Mouse (Mus musculus) stomach, embryonic 14.5 days (tissue): ENCODE data around the gene Naa35. TPM values are rescaled to one million over a fixed set of nuclear protein-coding genes. Genes with fewer than 3 reads are reported as not detected.
A peak's percentile ranks its signal among the peaks of the same experiment; 100 is the strongest.

Experiments
- ATAC-seq: fragments of 200-750 bp; cut with Nextera tagmentation; 2 replicates; pipeline ENCODE4 v1.8.0; 2017; ENCODE audit warnings: low read depth, moderate TSS enrichment; ENCODE audit not compliant: insufficient number of reproducible peaks, insufficient read depth, low FRiP score
- H3K27ac ChIP-seq: fragments of 300-500 bp; sonication (generic); 2 replicates; pipeline ENCODE4 v1.5.1; 2014; ENCODE audit warnings: mild to moderate bottlenecking, low read length, moderate library complexity, mixed read lengths
- H3K27me3 ChIP-seq: fragments of 300-500 bp; sonication (generic); 2 replicates; pipeline ENCODE4 v1.6.1; 2014; ENCODE audit warnings: low read length, control low read depth, mixed read lengths; ENCODE audit not compliant: control insufficient read depth, insufficient read depth
- H3K36me3 ChIP-seq: fragments of 300-500 bp; sonication (generic); 2 replicates; pipeline ENCODE4 v1.6.1; 2014; ENCODE audit warnings: mild to moderate bottlenecking, control low read depth, low read length, moderate library complexity, mixed read lengths; ENCODE audit not compliant: control insufficient read depth, insufficient read depth
- H3K4me1 ChIP-seq: fragments of 300-500 bp; sonication (generic); 2 replicates; pipeline ENCODE4 v1.6.1; 2014; ENCODE audit warnings: low read length, control low read depth, mixed read lengths; ENCODE audit not compliant: control insufficient read depth, insufficient read depth
- H3K4me2 ChIP-seq: fragments of 300-500 bp; sonication (generic); replicated peaks from 2 replicates; pipeline ENCODE4 v1.6.1; 2014; ENCODE audit warnings: low read depth, low read length, control low read depth
- H3K4me3 ChIP-seq: fragments of 300-500 bp; sonication (generic); 2 replicates; pipeline ENCODE4 v1.5.1; 2014; ENCODE audit warnings: low read depth, low read length, control low read depth
- H3K9ac ChIP-seq: fragments of 300-500 bp; sonication (generic); replicated peaks from 2 replicates; pipeline ENCODE4 v1.6.1; 2014; ENCODE audit warnings: low read depth, mild to moderate bottlenecking, control low read depth, low read length, moderate library complexity, mixed read lengths
- H3K9me3 ChIP-seq: fragments of 300-500 bp; sonication (generic); 2 replicates; pipeline ENCODE4 v1.6.1; 2016; ENCODE audit warnings: low read depth, low read length, control low read depth; ENCODE audit not compliant: control insufficient read depth
- WGBS: fragments of 180-500 bp; shearing (Covaris S2); extraction: QIAGEN DNeasy Blood & Tissue Kit; methylation state at CpG from one replicate; pipeline ENCODE4 v1.1.7; 2014; 5-methylcytosine and 5-hydroxymethylcytosine counted together
- polyA plus RNA-seq: library from polyadenylated mRNA; unstranded; fragments of >200 nt; fragmentation: Nextera tagmentation; extraction: Ambion mirVana; gene quantifications from 2 replicates; pipeline ENCODE4 v1.2.1, GENCODE M21; 2014

The Naa35 gene
- polyA plus RNA-seq, 1 experiment from 2014 or later, result 99.1 TPM

DNA sequence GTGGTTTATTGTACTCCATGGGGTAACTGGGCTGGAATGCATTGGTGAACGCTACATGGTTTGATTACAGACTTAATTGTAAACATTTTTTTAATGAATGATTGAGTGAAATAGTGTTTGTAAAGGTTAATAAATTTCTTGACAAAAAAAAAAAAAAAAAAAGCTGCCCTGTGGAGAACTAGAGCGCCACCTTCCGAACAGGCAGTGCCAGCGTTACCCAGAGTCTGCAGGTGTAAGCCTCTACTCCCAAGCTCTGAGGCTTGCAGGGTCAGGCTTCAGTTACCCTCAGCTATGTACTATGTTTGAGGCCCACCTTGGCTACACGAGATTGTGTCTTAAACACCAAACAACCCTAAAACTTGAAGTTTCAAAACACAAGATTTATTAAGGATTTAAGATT is 49.6 kb downstream of the Naa35 start:
- Histone ChIP-seq H3K4me1 (no peaks in the 10 kb centered on the region), H3K36me3 (peaks cover 77% of the 10 kb centered on the region), H3K27me3 (no peaks in the 10 kb centered on the region), H3K4me2 (no peak overlapping the region), H3K27ac (no peak overlapping the region), H3K9ac (no peak overlapping the region), H3K4me3 (no peak overlapping the region), H3K9me3 (no peaks in the 10 kb centered on the region)
- ATAC-seq, result no peak
- WGBS, result 64% methylated on average over 5 of the region's 5 CpGs

DNA sequence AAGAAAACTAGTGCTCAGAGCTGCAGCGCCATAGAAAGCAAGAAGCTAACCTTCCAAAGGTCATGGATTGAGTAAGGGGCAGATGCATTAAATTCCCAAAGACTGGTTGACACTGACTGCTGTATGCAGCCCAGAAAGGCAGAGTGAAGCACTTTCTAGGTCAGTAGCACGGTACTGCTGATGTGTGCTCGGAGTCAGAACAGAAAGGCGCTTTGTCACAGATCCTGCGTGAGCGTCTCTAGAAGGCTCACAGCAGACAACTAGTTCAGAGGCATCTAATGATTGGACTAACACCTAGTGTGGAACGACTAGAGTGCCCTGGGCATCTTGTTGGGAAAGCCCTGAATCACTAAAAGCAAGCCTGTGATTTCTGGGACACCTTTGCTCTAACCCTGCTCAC is 52.7 kb downstream of the Naa35 start:
- no peak for ATAC-seq
- H3K27ac ChIP-seq, result no peak overlapping the region
- 89% methylated on average over 7 of the region's 7 CpGs for WGBS
- no peaks in the 10 kb centered on the region for H3K9me3 ChIP-seq
- no peak overlapping the region for H3K4me2 ChIP-seq
- H3K4me1 ChIP-seq, result no peaks in the 10 kb centered on the region
- H3K36me3 ChIP-seq, result peaks cover 49% of the 10 kb centered on the region
- H3K4me3 ChIP-seq, result no peak overlapping the region
- H3K27me3 ChIP-seq, result no peaks in the 10 kb centered on the region
- H3K9ac ChIP-seq, result no peak overlapping the region

DNA sequence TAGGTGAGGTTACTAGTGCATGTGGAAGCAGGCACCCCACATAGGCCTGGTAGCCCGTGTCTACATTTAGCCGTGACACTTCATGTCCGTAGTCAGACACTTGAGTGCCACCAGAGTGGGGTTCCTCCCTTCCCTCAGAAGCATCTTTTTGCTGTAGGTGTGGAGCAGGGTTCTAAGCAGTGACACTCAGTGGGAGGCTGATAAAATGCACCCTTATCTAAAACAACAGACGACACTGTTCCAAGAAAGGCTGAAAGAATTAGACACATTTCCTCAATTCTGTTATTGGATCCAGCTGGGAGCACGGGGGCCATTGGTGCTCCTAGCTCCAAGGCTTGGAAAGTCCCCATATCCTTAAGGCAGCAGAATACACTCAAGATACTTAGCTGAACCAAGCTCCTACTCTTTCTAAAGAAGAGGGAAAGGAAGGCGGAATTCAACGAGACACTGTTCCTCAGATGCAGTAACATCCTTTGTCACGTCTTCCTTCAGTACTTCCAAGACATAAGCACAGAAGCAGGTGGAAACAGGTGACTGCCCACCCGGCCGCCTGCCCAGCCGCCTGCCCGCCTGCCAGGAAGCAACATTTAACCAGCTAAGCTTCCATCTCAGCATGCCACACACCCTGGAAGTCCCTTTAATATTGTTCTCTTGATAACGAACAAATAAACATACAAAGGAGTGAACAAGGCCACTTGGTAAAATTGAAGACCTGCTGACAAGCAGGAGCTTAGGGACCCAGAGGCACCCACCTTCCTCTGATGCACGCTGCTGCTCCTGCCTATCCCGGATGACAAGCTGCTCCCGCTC is 54.5 kb downstream of the Naa35 start:
- 83% methylated on average over 16 of the region's 16 CpGs for WGBS
- Histone ChIP-seq H3K9me3 (no peaks in the 10 kb centered on the region), H3K27ac (no peak overlapping the region), H3K9ac (no peak overlapping the region), H3K4me1 (no peaks in the 10 kb centered on the region), H3K36me3 (peaks cover 33% of the 10 kb centered on the region), H3K4me3 (no peak overlapping the region), H3K4me2 (no peak overlapping the region), H3K27me3 (no peaks in the 10 kb centered on the region)
- no peak for ATAC-seq

DNA sequence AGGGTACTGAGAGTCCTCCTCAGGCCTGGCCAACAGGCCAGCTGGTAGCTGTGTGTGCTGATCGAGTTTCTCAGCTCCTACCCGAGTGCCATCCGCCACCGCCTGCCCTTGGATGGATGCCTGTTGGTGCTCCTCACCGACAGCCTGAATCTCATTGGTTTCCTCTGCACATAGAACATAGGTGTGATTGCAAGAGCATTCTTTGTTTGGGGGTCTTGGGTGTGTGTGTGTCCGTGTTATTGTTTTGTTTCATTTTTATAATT is 55.0 kb downstream of the Naa35 start:
- no peaks in the 10 kb centered on the region for H3K27me3 ChIP-seq
- no peak overlapping the region for H3K4me3 ChIP-seq
- H3K9ac ChIP-seq, result no peak overlapping the region
- no peak overlapping the region for H3K27ac ChIP-seq
- no peaks in the 10 kb centered on the region for H3K9me3 ChIP-seq
- H3K36me3 ChIP-seq, result peaks cover 27% of the 10 kb centered on the region
- H3K4me1 ChIP-seq, result no peaks in the 10 kb centered on the region
- no peak for ATAC-seq
- H3K4me2 ChIP-seq, result no peak overlapping the region
- 89% methylated on average over 6 of the region's 6 CpGs for WGBS

DNA sequence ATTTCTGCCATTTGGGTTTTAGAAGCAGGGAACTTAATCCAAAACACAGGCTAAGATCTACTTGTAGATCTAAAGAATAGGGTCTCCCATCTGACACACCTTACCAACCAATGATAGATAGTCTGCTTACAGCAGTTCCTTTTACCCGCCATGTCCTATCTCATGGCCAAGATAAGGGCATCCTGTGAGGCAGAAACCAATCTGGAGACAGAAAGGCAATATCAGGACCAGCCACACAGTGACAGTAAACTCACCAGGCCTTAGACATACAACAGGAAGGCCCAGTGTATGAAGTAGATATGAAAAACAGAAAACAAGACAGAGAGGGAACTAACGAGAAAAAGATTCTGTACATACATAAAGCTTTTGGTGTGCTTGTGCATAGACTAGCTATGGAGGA is 57.8 kb downstream of the Naa35 start:
- no peaks in the 10 kb centered on the region for H3K4me1 ChIP-seq
- peaks cover 12% of the 10 kb centered on the region for H3K36me3 ChIP-seq
- no peak overlapping the region for H3K9ac ChIP-seq
- no peak overlapping the region for H3K4me2 ChIP-seq
- WGBS, result 86% methylated on average over 2 of the region's 2 CpGs
- no peak overlapping the region for H3K4me3 ChIP-seq
- no peaks in the 10 kb centered on the region for H3K27me3 ChIP-seq
- no peak for ATAC-seq
- no peak overlapping the region for H3K27ac ChIP-seq
- H3K9me3 ChIP-seq, result no peaks in the 10 kb centered on the region

DNA sequence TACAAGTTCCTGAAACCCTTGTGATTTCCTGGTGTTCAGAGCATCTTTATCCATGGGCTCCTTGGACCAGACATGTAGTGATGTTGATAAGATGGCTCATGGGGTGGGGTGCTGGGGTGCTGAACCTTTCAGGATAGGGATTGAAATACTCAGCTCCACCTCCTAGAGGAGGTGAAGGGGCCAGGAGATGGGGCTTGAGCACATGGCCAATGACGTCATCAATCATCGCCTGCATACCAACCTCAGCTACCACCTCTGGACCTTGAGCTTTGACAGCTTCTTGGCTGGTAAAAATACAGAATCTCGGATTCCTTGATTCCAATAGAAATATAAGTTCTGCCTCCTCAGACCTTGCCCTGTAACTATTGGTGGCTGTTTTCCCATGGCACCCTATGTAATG is 60.4 kb downstream of the Naa35 start:
- peaks cover 20% of the 10 kb centered on the region for H3K36me3 ChIP-seq
- no peaks in the 10 kb centered on the region for H3K4me1 ChIP-seq
- ATAC-seq, result no peak
- no peak overlapping the region for H3K4me2 ChIP-seq
- no peak overlapping the region for H3K4me3 ChIP-seq
- H3K9me3 ChIP-seq, result no peaks in the 10 kb centered on the region
- H3K27me3 ChIP-seq, result no peaks in the 10 kb centered on the region
- H3K27ac ChIP-seq, result no peak overlapping the region
- H3K9ac ChIP-seq, result no peak overlapping the region
- 68% methylated on average over 3 of the region's 3 CpGs for WGBS

DNA sequence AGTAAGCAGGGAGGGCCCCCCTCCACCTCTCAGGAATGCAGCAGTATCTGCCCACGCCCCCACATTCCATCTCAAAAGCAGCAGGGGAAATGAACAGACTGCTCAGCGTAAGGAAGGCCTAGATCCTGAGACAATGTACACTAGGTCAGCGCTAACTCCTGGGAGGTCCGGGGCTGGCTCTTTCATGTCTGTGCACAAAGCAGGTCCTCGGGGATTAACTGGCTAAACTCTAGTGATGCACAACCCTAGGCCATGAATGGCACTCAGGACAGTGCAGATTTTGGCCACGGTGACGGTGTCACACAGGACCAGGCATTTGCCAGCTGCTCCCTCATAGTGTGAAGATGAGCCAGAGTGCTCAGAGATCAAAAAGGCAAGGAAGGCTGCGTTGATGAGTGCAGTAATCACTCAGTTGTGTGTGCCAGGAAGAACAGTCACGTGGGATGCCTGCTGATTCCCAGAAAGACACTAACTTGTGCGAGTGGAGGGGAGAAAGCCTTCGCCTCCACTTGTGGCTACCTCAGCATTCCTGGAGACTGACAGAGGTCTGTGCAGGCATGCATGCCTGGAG is 61.7 kb downstream of the Naa35 start:
- Histone ChIP-seq H3K4me2 (no peak overlapping the region), H3K4me3 (no peak overlapping the region), H3K4me1 (no peaks in the 10 kb centered on the region), H3K27me3 (no peaks in the 10 kb centered on the region), H3K27ac (no peak overlapping the region), H3K9ac (no peak overlapping the region), H3K9me3 (no peaks in the 10 kb centered on the region), H3K36me3 (peaks cover 20% of the 10 kb centered on the region)
- peak; percentile 50; the same call in 1 of the 2 replicates for ATAC-seq
- 43% methylated on average over 11 of the region's 11 CpGs for WGBS

DNA sequence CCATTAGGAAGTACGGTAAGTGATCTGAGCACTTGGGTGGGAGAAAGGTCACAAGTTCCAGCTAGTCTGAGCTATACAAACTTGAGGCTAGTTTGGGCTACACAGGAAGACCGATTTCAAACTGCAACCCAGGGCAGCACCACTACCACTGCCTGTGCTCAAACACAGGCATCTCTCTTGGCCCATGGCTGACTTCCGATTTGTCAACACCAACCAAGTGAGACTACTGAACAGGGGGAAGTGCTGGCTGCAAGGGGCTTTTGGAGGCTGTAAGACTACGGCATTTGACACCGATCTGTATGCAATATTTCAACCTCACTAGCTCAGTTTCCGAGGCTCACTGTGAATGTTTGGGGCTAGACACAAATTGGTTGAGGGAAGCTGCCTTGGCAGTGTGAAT is 62.4 kb downstream of the Naa35 start:
- H3K27ac ChIP-seq, result no peak overlapping the region
- 71% methylated on average over 6 of the region's 6 CpGs for WGBS
- H3K36me3 ChIP-seq, result peaks cover 17% of the 10 kb centered on the region

DNA sequence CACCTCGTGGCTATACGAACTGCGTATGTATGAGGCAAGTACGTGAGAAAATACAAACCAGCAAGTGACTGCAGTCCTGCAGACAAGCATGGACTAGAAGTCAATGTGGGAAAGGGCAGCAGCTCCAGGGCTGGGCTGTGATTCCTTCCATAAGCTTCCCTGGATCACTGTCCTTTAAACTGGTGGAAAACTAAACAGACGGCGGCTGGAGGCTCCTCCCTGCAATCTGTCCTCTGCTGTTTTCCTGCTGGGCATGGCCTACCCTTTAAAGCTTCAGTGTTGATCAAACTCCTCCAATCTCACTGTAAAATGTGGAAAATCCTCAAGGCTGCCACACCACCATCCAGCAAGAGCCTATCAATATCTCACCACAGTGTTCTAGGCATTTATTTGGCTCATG is 63.5 kb downstream of the Naa35 start:
- Histone ChIP-seq H3K9me3 (no peaks in the 10 kb centered on the region), H3K27ac (no peak overlapping the region), H3K27me3 (no peaks in the 10 kb centered on the region), H3K4me1 (no peaks in the 10 kb centered on the region), H3K9ac (no peak overlapping the region), H3K4me2 (no peak overlapping the region), H3K4me3 (no peak overlapping the region), H3K36me3 (peaks cover 22% of the 10 kb centered on the region)
- WGBS, result 82% methylated on average over 6 of the region's 6 CpGs
- ATAC-seq, result no peak

More for the DNA sequence above, 62.4 kb downstream of the Naa35 start:
- H3K9me3 ChIP-seq, result no peaks in the 10 kb centered on the region
- no peak for ATAC-seq
- H3K4me2 ChIP-seq, result no peak overlapping the region
- no peaks in the 10 kb centered on the region for H3K4me1 ChIP-seq
- H3K9ac ChIP-seq, result no peak overlapping the region
- no peak overlapping the region for H3K4me3 ChIP-seq
- no peaks in the 10 kb centered on the region for H3K27me3 ChIP-seq
